Mouse (Mus musculus): ENCODE measurements around the gene Zfp551. TPM values are rescaled to one million over a fixed set of nuclear protein-coding genes. Genes with fewer than 3 reads are reported as not detected.
A peak's percentile ranks its signal among the peaks of the same experiment; 100 is the strongest.

Zfp551 gene
- 0.66 and 0.76 TPM in 2 replicates for polyA plus RNA-seq (2015; fragmentation: Nextera tagmentation; extraction: Ambion mirVana)

- H3K27me3 ChIP-seq (ENCODE audit: insufficient read depth, low read length) = no peaks in the 10 kb centered on the region
- TF ChIP-seq EP300 (IDR thresholded peaks at IDR 0.05; ENCODE audit: low read depth) (no peak), CTCF (IDR thresholded peaks at IDR 0.05; ENCODE audit: low read depth) (no peak)
- peak within 1 kb of the TSS; percentile 63 for H3K9ac ChIP-seq (replicated peaks)
- peak within 1 kb of the TSS; percentile 64; the same call in 1 of the 2 replicates for H3K27ac ChIP-seq (ENCODE audit: low read depth)
- ATAC-seq (peak; percentile 98), DNase-seq (peak; percentile 71)
- H3K4me3 ChIP-seq (ENCODE audit: low read depth, low read length) = peak within 1 kb of the TSS; percentile 60
- under 1% methylated on average over 27 of the region's 27 CpGs for WGBS (ENCODE audit: insufficient replicate concordance)
- H3K9me3 ChIP-seq (ENCODE audit: low read length) = no peaks in the 10 kb centered on the region
- H3K36me3 ChIP-seq (replicated peaks; ENCODE audit: insufficient read depth, low read length) = no peaks in the 10 kb centered on the region
- H3K4me2 ChIP-seq (ENCODE audit: low read depth, low read length) = peak within 1 kb of the TSS; percentile 79
- peaks cover 9% of the 10 kb centered on the region; the same call in 1 of the 2 replicates for H3K4me1 ChIP-seq (ENCODE audit: insufficient read depth)
Observed at GRCm38 (mm10) chr7:12422245-12422849, at the start of gene Zfp551. Gene Zfp551 (minus strand): TSS chr7:12422751.

GRCm38 (mm10) chr7:12422855-12423254 is 304 bp upstream of the Zfp551 start:
- DNase-seq = no peak
- no peak overlapping the region for H3K27ac ChIP-seq (ENCODE audit: low read depth)
- peak overlapping the region; percentile 63; the same call in 1 of the 2 replicates for H3K9ac ChIP-seq (replicated peaks)
- H3K9me3 ChIP-seq (ENCODE audit: low read length) = no peaks in the 10 kb centered on the region
- peak overlapping the region; percentile 60 for H3K4me3 ChIP-seq (ENCODE audit: low read depth, low read length)
- no peak for TF ChIP-seq EP300 (IDR thresholded peaks at IDR 0.05; ENCODE audit: low read depth)
- peak overlapping the region; percentile 79 for H3K4me2 ChIP-seq (ENCODE audit: low read depth, low read length)
- ATAC-seq = no peak
- 57% methylated on average over 3 of the region's 3 CpGs for WGBS (ENCODE audit: insufficient replicate concordance)
- H3K4me1 ChIP-seq (ENCODE audit: insufficient read depth) = peaks cover 9% of the 10 kb centered on the region; the same call in 1 of the 2 replicates
- H3K36me3 ChIP-seq (replicated peaks; ENCODE audit: insufficient read depth, low read length) = no peaks in the 10 kb centered on the region
- no peaks in the 10 kb centered on the region for H3K27me3 ChIP-seq (ENCODE audit: insufficient read depth, low read length)

DNA sequence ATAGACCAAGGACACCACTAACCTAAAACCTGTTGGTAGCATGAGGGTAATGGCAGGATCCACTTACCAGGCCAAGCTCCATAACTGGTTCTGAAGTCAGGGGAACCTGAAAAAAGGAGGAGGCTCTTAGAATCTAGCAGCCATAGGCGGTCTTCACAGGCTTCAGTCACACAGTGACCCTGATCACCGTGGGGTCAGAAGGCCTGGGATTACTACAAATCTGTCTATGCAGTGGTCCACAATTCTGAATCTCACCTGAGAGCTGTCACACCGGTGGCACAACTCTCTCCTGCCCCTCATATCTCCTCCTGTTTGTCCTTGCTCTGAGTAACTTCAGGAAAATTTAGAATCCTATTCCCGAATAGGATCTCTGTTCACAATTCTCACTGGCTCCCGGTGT is 810 bp downstream of the Zfp551 start:
- no peak overlapping the region for H3K27ac ChIP-seq (ENCODE audit: low read depth)

DNA sequence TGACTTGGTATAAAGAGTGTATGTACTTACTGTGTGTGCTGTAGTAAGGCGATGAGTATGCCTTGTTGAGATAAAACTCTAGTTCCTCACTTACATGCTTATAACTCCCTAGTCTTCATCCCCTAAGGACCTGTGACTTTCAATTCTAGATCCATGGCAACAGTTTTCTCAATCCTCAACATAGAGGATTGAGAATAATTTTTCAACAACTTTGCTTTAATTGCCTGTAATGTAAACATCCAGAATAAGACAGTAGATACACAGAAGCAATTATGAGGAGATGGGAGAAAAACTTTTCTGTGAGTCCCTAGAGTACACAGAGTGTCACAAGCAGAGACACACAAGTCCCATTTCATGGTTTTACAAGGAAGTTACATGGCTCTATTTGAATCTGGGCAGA is 53.4 kb downstream of the Zfp551 start, which contains the start of gene Vmn1r84:
TSS of gene Vmn1r84 (minus strand) at position 101 of the 400 bp plus-strand sequence.
- no peak for DNase-seq
- H3K36me3 ChIP-seq (replicated peaks; ENCODE audit: insufficient read depth, low read length) = no peaks in the 10 kb centered on the region
- no peak within 1 kb of the TSS for H3K9ac ChIP-seq (replicated peaks)
- H3K4me1 ChIP-seq (ENCODE audit: insufficient read depth) = no peaks in the 10 kb centered on the region
- WGBS (ENCODE audit: insufficient replicate concordance) = 50% methylated on average over 1 of the region's 1 CpGs
- H3K4me2 ChIP-seq (ENCODE audit: low read depth, low read length) = no peak within 1 kb of the TSS
- no peaks in the 10 kb centered on the region for H3K27me3 ChIP-seq (ENCODE audit: insufficient read depth, low read length)
- no peaks in the 10 kb centered on the region for H3K9me3 ChIP-seq (ENCODE audit: low read length)
- no peak within 1 kb of the TSS for H3K4me3 ChIP-seq (ENCODE audit: low read depth, low read length)
- no peak within 1 kb of the TSS for H3K27ac ChIP-seq (ENCODE audit: low read depth)
- TF ChIP-seq CTCF (IDR thresholded peaks at IDR 0.05; ENCODE audit: low read depth) = no peak
- TF ChIP-seq EP300 (IDR thresholded peaks at IDR 0.05; ENCODE audit: low read depth) = no peak
- ATAC-seq = no peak

More for the DNA sequence above, 810 bp downstream of the Zfp551 start:
- Histone ChIP-seq H3K4me1 (ENCODE audit: insufficient read depth) (peaks cover 9% of the 10 kb centered on the region; the same call in 1 of the 2 replicates), H3K27me3 (ENCODE audit: insufficient read depth, low read length) (no peaks in the 10 kb centered on the region), H3K9ac (replicated peaks) (peak overlapping the region; percentile 63), H3K36me3 (replicated peaks; ENCODE audit: insufficient read depth, low read length) (peaks cover under 1% of the 10 kb centered on the region; the same call in 1 of the 2 replicates), H3K4me2 (ENCODE audit: low read depth, low read length) (peak overlapping the region; percentile 79), H3K4me3 (ENCODE audit: low read depth, low read length) (peak overlapping the region; percentile 60), H3K9me3 (ENCODE audit: low read length) (no peaks in the 10 kb centered on the region)
- TF ChIP-seq CTCF (IDR thresholded peaks at IDR 0.05; ENCODE audit: low read depth) (no peak), EP300 (IDR thresholded peaks at IDR 0.05; ENCODE audit: low read depth) (no peak)
- WGBS (ENCODE audit: insufficient replicate concordance) = 52% methylated on average over 5 of the region's 5 CpGs
- no peak for DNase-seq
- ATAC-seq = no peak

Other genes with a start within 250 kb of the Zfp551 start
- not detected in 2 replicates for gene Vmn1r80, start 233.5 kb downstream of the Zfp551 start, polyA plus RNA-seq (2015; fragmentation: Nextera tagmentation; extraction: Ambion mirVana)
- gene Vmn1r81, start 154.5 kb downstream of the Zfp551 start, polyA plus RNA-seq (2015; fragmentation: Nextera tagmentation; extraction: Ambion mirVana) = not detected in 2 replicates
- gene Vmn1r82, start 122.3 kb downstream of the Zfp551 start, polyA plus RNA-seq (2015; fragmentation: Nextera tagmentation; extraction: Ambion mirVana) = not detected in 2 replicates
- not detected in 2 replicates for gene Vmn1r83, start 93.3 kb downstream of the Zfp551 start, polyA plus RNA-seq (2015; fragmentation: Nextera tagmentation; extraction: Ambion mirVana)
- gene Vmn1r84, start 53.5 kb downstream of the Zfp551 start, polyA plus RNA-seq (2015; fragmentation: Nextera tagmentation; extraction: Ambion mirVana) = not detected in 2 replicates
- gene Zfp606, start 55.5 kb upstream of the Zfp551 start, polyA plus RNA-seq (2015; fragmentation: Nextera tagmentation; extraction: Ambion mirVana) = 2.5 and 2.8 TPM in 2 replicates
- gene 2900092C05Rik, start 89.8 kb upstream of the Zfp551 start, polyA plus RNA-seq (2015; fragmentation: Nextera tagmentation; extraction: Ambion mirVana) = not detected in 2 replicates
- not detected in 2 replicates for gene Vmn2r53, start 186.0 kb upstream of the Zfp551 start, polyA plus RNA-seq (2015; fragmentation: Nextera tagmentation; extraction: Ambion mirVana)
- not detected in 2 replicates for gene Vmn2r54, start 217.6 kb upstream of the Zfp551 start, polyA plus RNA-seq (2015; fragmentation: Nextera tagmentation; extraction: Ambion mirVana)

Data from liver, postnatal 0 days (tissue).